Mouse (Mus musculus): ENCODE data around the gene Gsk3b.
"Not testable (repeated sequence)": the region's sequence is repeated elsewhere in the genome, so short reads cannot be mapped to it uniquely, and the experiment has no call there.

The Gsk3b gene

GRCm38 (mm10) chr16:38088629-38089446 lies at the start of gene Gsk3b:
Gsk3b (plus strand) TSS chr16:38089001.
- DNase-seq (ENCODE audit: low read depth in 2 of 2, low spot score in 2 of 2) = peak; percentile 97 to 99

- DNase-seq (ENCODE audit: low read depth in 2 of 2, low spot score in 2 of 2) = no peak
Observed at GRCm38 (mm10) chr16:38042160-38042559, 46.6 kb upstream of the Gsk3b start.

GRCm38 (mm10) chr16:38044551-38044950 lies 44.2 kb upstream of the Gsk3b start:
- DNase-seq (ENCODE audit: low read depth in 2 of 2, low spot score in 2 of 2) = no peak

GRCm38 (mm10) chr16:38047781-38048558 lies 40.8 kb upstream of the Gsk3b start:
- DNase-seq (ENCODE audit: low read depth in 2 of 2, low spot score in 2 of 2) = no peak

- no peak for DNase-seq (ENCODE audit: low read depth in 2 of 2, low spot score in 2 of 2)
Observed at GRCm38 (mm10) chr16:38057898-38058297, 30.9 kb upstream of the Gsk3b start.

- DNase-seq (ENCODE audit: low read depth in 2 of 2, low spot score in 2 of 2) = no peak
Observed at GRCm38 (mm10) chr16:38058836-38059235, 30.0 kb upstream of the Gsk3b start.

- no peak for DNase-seq (ENCODE audit: low read depth in 2 of 2, low spot score in 2 of 2)
Observed at GRCm38 (mm10) chr16:38059631-38060030, 29.2 kb upstream of the Gsk3b start.

GRCm38 (mm10) chr16:38073859-38074631 lies 14.8 kb upstream of the Gsk3b start:
- not testable (repeated sequence) for DNase-seq (ENCODE audit: low read depth in 2 of 2, low spot score in 2 of 2)

GRCm38 (mm10) chr16:38080201-38080600 lies 8.6 kb upstream of the Gsk3b start:
- DNase-seq (ENCODE audit: low read depth in 2 of 2, low spot score in 2 of 2) = no peak

GRCm38 (mm10) chr16:38087231-38087630 lies 1.6 kb upstream of the Gsk3b start:
- no peak for DNase-seq (ENCODE audit: low read depth in 2 of 2, low spot score in 2 of 2)

- DNase-seq (ENCODE audit: low read depth in 2 of 2, low spot score in 2 of 2) = no peak
Observed at GRCm38 (mm10) chr16:38087645-38088125, 1.1 kb upstream of the Gsk3b start.

GRCm38 (mm10) chr16:38088126-38088628 lies 624 bp upstream of the Gsk3b start:
- DNase-seq (ENCODE audit: low read depth in 2 of 2, low spot score in 2 of 2) = peak; percentile 21 to 30

- no peak for DNase-seq (ENCODE audit: low read depth in 2 of 2, low spot score in 2 of 2)
Observed at GRCm38 (mm10) chr16:38089447-38090170, 808 bp downstream of the Gsk3b start.

- DNase-seq (ENCODE audit: low read depth in 2 of 2, low spot score in 2 of 2) = no peak
Observed at GRCm38 (mm10) chr16:38090341-38091005, 1.7 kb downstream of the Gsk3b start.

GRCm38 (mm10) chr16:38091041-38091440 lies 2.2 kb downstream of the Gsk3b start:
- no peak for DNase-seq (ENCODE audit: low read depth in 2 of 2, low spot score in 2 of 2)

GRCm38 (mm10) chr16:38091706-38092105 lies 2.9 kb downstream of the Gsk3b start:
- DNase-seq (ENCODE audit: low read depth in 2 of 2, low spot score in 2 of 2) = no peak

- no peak for DNase-seq (ENCODE audit: low read depth in 2 of 2, low spot score in 2 of 2)
Observed at GRCm38 (mm10) chr16:38092598-38092997, 3.8 kb downstream of the Gsk3b start.

- DNase-seq (ENCODE audit: low read depth in 2 of 2, low spot score in 2 of 2) = no peak
Observed at GRCm38 (mm10) chr16:38095181-38095851, 6.5 kb downstream of the Gsk3b start.

GRCm38 (mm10) chr16:38097521-38097920 lies 8.7 kb downstream of the Gsk3b start:
- no peak for DNase-seq (ENCODE audit: low read depth in 2 of 2, low spot score in 2 of 2)
